Mouse (Mus musculus) ES-CJ7 (cell line): ENCODE data around the gene Psmd3.

Source experiments
- DNase-seq: peaks from one replicate; pipeline ENCODE4 v3.0.0; 2011; ENCODE audit warnings: low read depth, low spot score

Psmd3 gene

GRCm38 (mm10) chr11:98744456-98745019, 62.2 kb downstream of the Psmd3 start:
- DNase-seq: no peak
